Mouse (Mus musculus): ENCODE measurements around the gene Kbtbd4. TPM values are rescaled to one million over a fixed set of nuclear protein-coding genes. Genes with fewer than 3 reads are reported as not detected.

Kbtbd4 gene
- polyA plus RNA-seq (2012; rRNA removed; ENCODE audit: low replicate concordance): 19.5 and 20.9 TPM in 2 replicates

DNA sequence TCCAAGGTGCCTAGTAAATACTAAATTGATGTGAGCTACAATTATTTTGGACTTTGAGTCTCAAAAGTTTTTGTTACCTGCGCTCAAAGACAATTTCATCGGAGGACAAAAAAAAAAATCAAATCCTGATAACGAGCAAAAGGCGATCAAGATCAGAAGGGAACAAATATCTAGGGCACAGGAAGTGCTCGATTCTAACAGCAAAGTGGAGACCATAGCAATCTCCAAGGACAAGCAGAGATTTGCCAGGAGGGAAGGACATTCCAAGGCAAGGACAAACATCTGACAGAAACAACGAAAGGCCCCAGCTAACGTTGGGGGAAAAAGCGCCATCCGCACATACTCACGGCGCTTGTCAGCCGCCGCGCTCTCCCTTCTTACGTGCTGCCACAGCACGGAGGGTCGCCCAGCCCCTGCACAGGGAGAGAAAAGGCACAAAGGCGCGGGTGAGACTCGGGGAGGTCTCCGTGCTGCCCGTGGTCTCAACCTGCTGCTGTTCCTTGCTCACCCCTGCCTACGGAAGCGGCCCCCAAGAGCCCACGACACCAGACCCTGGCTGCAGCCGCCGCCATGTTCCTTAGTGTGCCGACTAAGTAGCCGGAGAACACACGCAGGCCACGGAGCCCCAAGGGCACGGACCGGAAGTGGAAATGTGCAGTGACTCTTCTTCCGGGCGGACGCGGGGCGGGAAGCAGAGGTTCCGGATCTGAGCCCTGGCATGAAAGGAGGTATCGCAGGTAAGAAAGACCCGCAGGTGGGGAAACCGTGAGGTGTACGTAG is at the start of gene Kbtbd4, which contains the start of gene Ndufs3:
TSS of gene Kbtbd4 (plus strand) at position 665 of the 780 bp plus-strand sequence.
TSS of gene Ndufs3 (minus strand) at position 752 of the 780 bp plus-strand sequence.

DNA sequence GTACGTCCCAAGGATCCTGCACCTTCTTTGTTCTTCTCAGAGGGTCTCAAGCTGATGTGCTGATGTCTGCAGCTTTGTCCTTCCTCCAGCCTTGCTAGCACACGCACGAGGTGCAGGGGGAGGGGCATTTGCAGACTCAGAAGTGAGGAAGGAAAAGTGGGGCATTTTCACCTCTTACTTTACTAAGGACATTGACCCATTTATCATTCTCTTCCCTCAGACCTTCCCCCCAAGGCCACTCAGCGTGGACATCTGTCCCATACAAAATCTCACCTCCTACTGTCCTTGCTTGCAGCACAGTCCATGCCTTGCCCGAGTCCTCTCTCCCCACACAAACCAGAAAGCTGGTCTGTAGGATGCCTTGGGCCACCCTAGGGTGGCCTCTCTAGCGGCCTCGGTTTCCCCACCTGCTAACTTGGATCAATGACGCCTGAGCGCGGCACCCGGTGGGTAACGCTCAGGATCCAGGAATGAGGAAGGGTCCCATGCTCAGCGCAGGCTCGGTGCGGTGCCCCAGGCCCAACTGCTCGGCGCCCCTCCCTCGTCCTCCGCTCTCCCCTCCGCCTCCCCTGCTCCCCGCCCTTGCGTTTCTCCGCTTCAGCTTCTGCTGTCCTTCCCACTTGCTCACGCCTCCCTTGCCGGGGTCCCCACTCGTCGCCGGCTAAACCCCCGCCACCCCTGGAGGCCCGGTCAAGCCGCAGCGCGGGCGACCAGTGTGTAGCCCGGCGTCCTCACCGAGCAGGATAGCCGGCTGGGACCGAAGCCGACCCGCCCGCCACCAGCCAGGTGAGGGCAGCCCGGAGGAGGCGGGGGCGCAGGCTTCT is 19.1 kb upstream of the Kbtbd4 start, which contains the start of gene C1qtnf4:
TSS of gene C1qtnf4 (plus strand) at position 643 of the 824 bp plus-strand sequence.

DNA sequence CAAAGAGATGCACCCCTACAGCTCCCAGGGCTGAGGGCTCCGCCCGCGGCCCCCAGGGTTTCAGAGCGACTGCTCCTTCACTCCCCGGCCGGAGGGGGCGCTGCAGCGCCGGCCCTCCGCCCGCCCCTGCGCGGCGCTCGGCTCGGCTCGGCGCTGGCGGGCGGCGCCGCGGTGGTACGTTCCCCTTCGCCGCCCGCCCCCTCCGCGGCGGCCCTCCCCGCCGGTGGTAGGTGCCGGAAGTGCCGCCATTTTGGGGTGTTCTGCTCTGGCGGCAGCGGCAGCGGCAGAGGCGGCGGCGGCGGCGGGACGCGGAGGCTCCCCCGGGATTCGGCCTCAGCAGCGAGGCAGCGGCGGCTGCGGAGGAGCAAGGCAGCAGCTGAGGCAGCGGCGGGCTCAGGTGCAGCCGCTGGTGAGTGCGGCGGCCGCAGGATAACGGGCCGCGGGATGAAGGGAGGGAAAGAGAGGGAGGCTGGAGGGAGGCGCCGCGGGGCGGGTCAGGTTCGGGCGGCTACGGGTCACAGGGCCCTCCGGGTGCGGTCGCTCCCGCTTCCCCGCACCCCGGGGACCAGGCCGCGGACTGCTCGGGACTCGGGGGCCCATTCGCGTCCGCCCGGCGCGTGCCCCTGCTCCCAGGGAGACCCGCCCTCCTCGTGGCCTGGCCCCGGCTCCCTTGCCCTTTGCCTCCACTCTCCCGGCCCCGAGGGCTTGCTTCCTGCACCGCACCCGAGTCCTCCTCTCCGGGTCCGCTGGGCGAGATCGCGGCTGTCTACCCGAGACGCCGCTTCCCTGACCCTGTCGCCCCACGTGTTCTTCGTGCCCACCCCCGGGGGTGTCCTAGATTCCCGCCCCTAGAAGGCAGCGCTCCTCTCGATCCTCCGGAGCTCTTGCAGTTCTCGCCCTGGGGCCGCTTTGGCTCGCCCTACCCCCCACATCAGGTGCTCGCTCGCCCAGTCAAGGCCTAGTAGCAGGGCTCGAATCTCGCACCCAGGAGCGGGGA is 36.0 kb downstream of the Kbtbd4 start, which contains the start of gene Celf1:
TSS of gene Celf1 (plus strand) at position 150 of the 997 bp plus-strand sequence.

Other genes with a start within 250 kb of the Kbtbd4 start
- 8.4 and 12.9 TPM in 2 replicates for gene Nup160, start 227.5 kb upstream of the Kbtbd4 start, polyA plus RNA-seq (2012; rRNA removed; ENCODE audit: low replicate concordance)
- gene Fnbp4, start 159.4 kb upstream of the Kbtbd4 start, polyA plus RNA-seq (2012; rRNA removed; ENCODE audit: low replicate concordance): 26.5 and 47.8 TPM in 2 replicates
- gene Agbl2, start 122.0 kb upstream of the Kbtbd4 start, polyA plus RNA-seq (2012; rRNA removed; ENCODE audit: low replicate concordance): 0.43 and 0.99 TPM in 2 replicates
- 145 and 253 TPM in 2 replicates for gene Mtch2, start 57.6 kb upstream of the Kbtbd4 start, polyA plus RNA-seq (2012; rRNA removed; ENCODE audit: low replicate concordance)
- gene C1qtnf4, start 18.9 kb upstream of the Kbtbd4 start, polyA plus RNA-seq (2012; rRNA removed; ENCODE audit: low replicate concordance): 0.75 and 7.3 TPM in 2 replicates
- gene Ndufs3, start 87 bp downstream of the Kbtbd4 start, polyA plus RNA-seq (2012; rRNA removed; ENCODE audit: low replicate concordance): 224 and 304 TPM in 2 replicates
- 35.7 and 60.4 TPM in 2 replicates for gene Celf1, start 35.6 kb downstream of the Kbtbd4 start, polyA plus RNA-seq (2012; rRNA removed; ENCODE audit: low replicate concordance)
- gene Rapsn, start 130.9 kb downstream of the Kbtbd4 start, polyA plus RNA-seq (2012; rRNA removed; ENCODE audit: low replicate concordance): 0.96 and 1.6 TPM in 2 replicates
- 103 and 111 TPM in 2 replicates for gene Psmc3, start 149.3 kb downstream of the Kbtbd4 start, polyA plus RNA-seq (2012; rRNA removed; ENCODE audit: low replicate concordance)
- gene Slc39a13, start 165.7 kb downstream of the Kbtbd4 start, polyA plus RNA-seq (2012; rRNA removed; ENCODE audit: low replicate concordance): 93.3 and 95.5 TPM in 2 replicates
- 43.6 and 58.8 TPM in 2 replicates for gene Spi1, start 177.7 kb downstream of the Kbtbd4 start, polyA plus RNA-seq (2012; rRNA removed; ENCODE audit: low replicate concordance)
- 0.05 and 0.06 TPM in 2 replicates for gene Mybpc3, start 213.4 kb downstream of the Kbtbd4 start, polyA plus RNA-seq (2012; rRNA removed; ENCODE audit: low replicate concordance)

All from subcutaneous adipose tissue, adult 2 months (tissue).